Mouse (Mus musculus): ENCODE results near the gene Ern1.

Gene Ern1

GRCm38 (mm10) chr11:106354181-106354580, 133.5 kb downstream of the Ern1 start:
- intact Hi-C loops (cut with DNase I) = no loop called here

DNA sequence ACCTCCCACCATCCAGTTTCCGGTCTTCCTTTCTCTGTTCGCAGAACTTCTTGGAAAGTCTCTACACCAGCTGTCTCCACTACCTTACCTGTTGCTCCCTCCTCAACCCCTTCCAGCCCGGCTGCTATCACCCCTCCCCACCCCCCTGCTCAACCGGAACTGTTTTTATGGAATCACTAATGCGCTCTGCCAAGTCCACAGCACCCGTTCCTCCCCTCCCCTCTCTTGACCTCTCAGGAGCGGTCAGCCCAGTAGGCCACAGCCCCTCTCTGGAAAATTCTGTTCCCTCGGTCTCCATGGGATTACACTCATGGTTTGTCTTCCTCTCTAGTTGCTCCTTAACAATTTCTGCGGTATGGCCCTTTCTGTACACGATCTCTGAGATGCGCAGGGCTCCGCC, 134.5 kb downstream of the Ern1 start, which contains the start of gene Scn4a:
TSS of gene Scn4a (minus strand) at position 101 of the 400 bp plus-strand sequence.
- intact Hi-C loops (cut with DNase I) = no loop called here

- intact Hi-C loops (cut with DNase I) = no loop called here
These were observed 135.7 kb downstream of the Ern1 start for GRCm38 (mm10) chr11:106351941-106352340.

- intact Hi-C loops (cut with DNase I) = no loop called here
These were observed 136.4 kb downstream of the Ern1 start for GRCm38 (mm10) chr11:106351253-106351652.

DNA sequence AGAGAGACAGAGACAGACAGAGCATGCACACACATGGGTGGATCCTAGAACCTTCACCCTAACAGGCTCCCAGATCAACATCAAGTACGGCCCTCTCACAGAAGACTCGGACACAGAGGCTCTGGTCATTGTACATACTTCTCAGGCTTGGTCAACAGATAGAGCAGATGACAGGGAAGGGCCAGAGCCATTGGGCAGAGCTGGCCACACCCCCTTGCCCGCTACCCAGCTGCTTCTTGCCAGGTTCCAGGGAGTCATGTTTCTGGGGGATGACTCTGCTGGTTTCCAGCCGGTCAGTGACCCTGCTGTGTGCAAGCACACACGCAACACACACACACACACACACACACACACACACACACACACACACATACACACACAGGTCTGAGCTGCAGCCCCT, 136.8 kb downstream of the Ern1 start:
- intact Hi-C loops (cut with DNase I) = no loop called here

- intact Hi-C loops (cut with DNase I) = no loop called here
These were observed 137.9 kb downstream of the Ern1 start for GRCm38 (mm10) chr11:106349772-106350171.

- intact Hi-C loops (cut with DNase I) = no loop called here
These were observed 142.7 kb downstream of the Ern1 start for GRCm38 (mm10) chr11:106344910-106345309.

Data from adrenal gland (tissue).